Mouse (Mus musculus) bone marrow, adult 2 months (tissue): ENCODE data around the gene Fbxl15.

Experiments
- CTCF ChIP-seq: fragments of 200-500 bp; IDR thresholded peaks from 2 replicates; pipeline ENCODE4 v1.5.1; 2011; ENCODE audit warnings: low read length, control low read depth; ENCODE audit not compliant: control insufficient read depth, insufficient read depth
- POLR2A ChIP-seq: fragments of 200-500 bp; IDR thresholded peaks from 2 replicates; pipeline ENCODE4 v1.6.1; 2011; ENCODE audit warnings: low read depth, mild to moderate bottlenecking, control low read depth, low read length, borderline replicate concordance; ENCODE audit not compliant: control insufficient read depth

GRCm38 (mm10) chr19:46321101-46321943 lies 6.7 kb upstream of the Fbxl15 start:
- no peak for TF ChIP-seq POLR2A
- no peak for TF ChIP-seq CTCF
